Mouse (Mus musculus) heart, adult 8-10 months (tissue): ENCODE results near the gene Ifnlr1. TPM values are rescaled to one million over a fixed set of nuclear protein-coding genes. Genes with fewer than 3 reads are reported as not detected.
A peak's percentile ranks its signal among the peaks of the same experiment; 100 is the strongest.
"Not testable (repeated sequence)": the region's sequence is repeated elsewhere in the genome, so short reads cannot be mapped to it uniquely, and the experiment has no call there.

Source experiments
- DNase-seq: peaks from one replicate; pipeline ENCODE4 v3.0.0; 2022; ENCODE audit warnings: low spot score
- total RNA-seq, 4 experiments: library from RNA; stranded (reverse); gene quantifications; 2 replicates each; pipeline ENCODE4 v1.2.4; 2022

Ifnlr1 gene
- 1 to 10 TPM; 2.0 to 3.3 (median 2.6) TPM for total RNA-seq

DNA sequence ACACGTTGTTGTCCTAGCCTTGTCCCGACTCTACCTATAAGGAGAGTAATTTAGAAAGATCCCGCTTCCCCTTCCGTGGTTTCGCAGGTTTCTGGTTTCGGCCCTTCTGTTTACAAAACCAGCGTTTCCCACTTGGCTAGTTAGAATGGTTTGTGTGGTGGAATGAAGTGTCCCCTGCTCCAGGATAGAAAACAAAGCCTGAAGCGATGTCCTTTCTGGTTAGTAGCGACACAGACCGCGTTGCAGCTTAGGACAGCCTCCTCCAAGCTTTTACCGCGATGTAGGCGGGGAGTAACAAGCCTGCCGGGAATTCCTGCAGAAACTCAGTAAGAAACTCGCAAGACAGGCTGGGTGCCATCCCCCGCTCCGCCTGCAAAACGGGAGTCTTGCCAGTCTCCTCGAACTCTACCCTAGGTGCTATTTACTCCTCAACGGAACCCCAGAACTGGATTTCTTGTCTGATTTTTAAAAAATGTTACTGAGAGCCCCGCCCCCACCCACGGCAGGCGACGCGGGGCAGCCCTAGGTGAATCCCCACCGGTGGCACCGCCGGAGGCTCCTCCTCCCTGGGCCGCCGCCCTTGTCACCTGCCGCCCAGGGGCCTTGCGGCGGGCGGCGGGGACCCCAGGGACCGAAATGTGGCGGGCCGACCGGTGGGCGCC lies at the start of gene Ifnlr1:
TSS of gene Ifnlr1 (plus strand) at position 382 of the 662 bp plus-strand sequence.
- no peak for DNase-seq

DNA sequence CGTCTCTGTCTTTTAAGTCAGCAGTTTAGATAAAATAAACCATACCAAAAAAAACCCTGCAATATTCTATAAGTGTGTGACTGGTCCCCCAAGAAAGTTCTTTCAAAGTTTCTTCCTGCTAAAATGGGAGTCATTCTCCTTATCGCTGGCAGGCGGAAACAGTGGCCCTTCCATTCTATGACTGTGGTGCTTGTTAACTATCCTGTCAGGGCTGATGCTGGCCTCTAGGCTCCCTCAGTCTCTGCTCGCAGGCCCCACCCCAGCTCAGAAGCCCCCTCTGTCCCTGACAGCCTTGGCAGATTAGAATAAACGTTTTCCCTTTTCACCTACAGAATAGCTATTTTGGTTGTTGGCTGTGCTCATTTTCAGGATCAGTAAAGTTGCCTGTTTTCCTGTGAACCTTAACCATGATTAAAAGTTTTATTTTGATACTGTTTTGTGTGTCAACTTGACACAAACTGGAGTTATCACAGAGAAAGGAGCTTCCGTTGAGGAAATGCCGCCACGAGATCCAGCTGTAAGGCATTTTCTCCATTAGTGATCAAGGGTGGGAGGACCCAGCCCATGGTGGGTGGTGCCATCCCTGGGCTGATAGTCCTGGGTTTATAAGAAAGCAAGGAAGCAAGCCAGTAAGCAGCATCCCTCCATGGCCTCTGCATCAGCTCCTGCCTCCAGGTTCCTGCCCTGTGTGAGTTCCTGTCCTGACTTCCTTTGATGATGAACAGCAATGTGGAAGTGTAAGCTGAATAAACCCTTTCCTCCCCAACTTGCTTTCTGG lies 44.6 kb upstream of the Ifnlr1 start:
- not testable (repeated sequence) for DNase-seq

DNA sequence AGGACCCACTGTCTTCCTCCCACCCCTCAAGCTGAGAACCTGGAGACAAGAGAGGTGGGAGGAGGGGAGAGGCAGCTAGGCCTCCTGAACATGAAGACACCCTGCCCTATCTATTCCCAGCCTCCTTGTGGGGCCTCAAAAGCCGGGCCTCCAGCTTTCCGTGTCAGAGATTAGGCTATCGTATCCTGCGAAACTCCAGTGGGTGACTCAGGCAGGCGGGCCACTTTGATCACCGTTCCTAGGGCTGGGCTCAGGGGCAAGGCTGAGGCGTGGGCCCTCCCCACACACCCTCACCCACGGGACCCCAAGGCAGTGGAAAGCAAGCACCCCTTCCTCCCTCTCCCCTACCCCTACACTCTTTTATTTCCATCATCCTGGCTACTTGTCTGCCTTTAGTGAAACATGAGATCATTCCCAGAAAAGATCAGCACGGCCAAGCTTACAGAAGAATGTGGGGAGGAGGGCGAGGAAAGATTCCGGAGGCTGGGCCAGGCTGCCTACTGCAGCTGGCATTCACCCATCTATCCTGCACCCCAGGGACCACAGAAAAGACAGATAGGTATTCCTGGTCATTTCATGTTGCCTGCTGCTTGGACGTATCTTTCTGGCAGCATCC lies 41.0 kb upstream of the Ifnlr1 start:
- no peak for DNase-seq

DNA sequence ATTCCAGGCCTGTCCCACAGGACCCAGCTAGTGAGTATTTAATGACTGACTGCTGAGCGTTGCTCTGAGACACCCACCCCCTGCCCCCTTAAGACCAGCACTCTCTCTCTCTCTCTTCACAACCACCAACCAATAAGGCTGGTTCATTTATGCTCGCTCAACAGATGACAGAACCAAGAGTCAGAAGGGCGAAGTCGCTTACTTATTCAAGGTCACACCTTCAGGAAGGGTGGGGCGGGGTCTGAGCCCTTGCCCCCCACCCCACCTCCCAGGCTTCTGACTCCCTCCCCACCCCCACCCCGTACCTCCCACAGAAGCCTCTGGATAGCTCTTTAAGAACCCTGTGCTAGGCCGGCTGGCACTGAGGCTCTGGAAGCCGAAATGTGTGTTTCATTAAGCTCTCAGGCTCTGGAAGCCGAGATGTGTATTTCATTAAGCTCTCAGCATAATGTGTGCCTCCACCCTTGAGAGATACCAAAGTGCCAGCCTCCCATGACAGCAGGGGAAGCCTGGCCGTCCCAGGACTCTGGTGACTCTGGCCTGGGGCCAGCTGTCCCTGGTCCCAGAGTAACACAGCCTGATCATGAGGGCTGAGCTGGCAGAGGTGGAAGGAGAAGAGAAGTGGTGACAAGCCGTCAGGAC lies 33.0 kb upstream of the Ifnlr1 start:
- peak; percentile 76 for DNase-seq

DNA sequence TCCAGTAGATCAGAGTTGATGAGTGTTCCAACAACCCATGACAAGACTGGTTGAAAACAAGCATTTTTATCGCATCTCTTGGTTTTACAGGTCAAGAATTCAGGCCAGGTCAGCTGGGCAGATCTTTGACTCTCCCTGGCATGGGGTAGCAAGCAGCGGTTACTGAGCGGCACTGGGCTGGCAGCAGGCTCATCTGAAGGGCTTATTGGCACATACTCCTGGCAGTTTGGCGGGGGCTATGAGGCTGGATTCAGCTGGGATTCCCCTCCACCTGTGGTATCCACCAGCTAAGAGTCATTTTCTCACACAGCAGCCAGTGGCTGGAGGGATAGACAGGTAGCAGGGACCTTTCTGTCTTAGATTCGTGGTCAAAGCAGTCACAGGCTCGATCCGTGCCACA lies 32.1 kb upstream of the Ifnlr1 start:
- peak; percentile 26 for DNase-seq

DNA sequence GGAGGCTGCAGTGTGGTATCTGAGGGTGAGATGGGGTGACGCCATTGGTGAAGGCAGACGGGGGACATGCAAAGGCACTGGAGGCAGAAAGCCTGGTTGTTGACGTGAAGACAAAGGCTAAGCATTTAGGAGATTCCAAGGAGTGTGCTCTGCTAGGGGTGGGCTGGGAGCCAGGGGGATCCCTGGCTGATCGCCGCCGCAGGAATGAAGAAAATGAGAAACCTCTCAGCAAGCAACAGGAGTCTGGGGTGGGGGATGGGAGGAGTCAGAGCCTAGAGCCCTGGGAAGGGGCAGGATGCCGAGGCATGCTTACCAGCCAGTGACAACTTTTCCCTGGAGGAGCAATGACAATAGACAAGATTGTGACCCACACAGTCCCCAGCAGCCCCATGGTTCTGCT lies 30.6 kb upstream of the Ifnlr1 start:
- DNase-seq, result no peak

DNA sequence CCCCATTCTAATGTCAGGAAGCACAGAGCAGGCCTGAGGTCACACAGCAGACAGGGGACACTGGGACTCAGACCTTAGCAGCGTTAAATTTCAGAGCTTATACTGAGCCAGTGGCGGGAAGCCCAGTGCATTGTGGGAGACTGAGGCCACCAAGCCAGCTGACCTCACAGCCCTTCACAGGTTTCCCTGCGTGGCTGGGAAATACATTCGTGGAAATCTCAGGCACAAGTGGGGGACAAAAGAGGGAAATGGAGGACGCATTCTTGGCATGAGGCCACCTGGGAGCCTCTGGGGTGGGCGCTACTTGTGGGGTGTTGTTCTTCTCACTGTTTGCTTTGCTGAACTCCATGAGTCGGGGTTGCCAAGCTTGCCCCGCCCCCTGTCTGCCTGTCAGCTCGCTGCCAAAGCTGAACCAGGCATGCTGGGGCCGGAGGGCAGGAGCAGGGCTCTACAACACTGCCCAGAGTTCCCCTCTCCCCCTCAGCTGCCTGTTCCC lies 29.9 kb upstream of the Ifnlr1 start:
- DNase-seq, result peak; percentile 21

DNA sequence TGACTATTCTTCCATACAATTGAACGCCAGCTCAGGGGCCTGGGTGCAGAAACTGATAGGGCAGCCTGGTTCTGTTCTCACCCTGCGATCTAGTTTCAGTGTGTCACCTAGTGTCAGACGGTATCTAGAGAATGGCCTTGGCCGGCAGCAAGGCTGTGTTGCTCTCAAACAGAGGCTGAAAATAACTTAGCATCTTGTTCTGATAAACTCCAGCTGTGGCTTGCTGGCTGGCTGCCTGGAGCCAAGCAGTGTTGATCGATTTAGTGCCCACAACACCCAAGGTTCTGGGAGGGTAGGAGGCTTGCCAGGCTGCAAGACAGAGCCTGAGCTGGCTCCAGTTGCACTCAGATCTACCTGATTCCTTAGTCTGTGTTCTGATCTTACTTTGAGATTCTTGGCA lies 27.6 kb upstream of the Ifnlr1 start:
- DNase-seq, result peak; percentile 58

DNA sequence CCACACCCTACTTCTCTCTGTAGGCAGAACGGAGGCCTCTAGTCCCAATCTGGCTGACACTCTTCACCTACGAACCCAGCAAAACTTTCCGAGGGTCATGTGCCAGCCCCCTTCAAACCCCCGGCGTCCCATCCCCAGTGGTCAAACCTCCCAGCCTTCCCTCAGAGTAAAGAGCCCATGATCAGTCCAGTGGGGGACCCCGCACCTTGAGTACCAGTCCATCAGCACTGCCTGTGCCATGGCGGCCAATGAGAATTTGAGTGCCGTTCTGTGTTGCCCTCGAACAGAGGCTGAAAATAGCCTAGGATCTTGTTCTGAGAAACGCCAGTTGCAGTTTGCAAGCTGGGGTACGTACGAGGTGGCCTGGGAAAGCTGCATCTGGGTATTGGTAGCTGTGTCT lies 27.2 kb upstream of the Ifnlr1 start:
- DNase-seq, result no peak

DNA sequence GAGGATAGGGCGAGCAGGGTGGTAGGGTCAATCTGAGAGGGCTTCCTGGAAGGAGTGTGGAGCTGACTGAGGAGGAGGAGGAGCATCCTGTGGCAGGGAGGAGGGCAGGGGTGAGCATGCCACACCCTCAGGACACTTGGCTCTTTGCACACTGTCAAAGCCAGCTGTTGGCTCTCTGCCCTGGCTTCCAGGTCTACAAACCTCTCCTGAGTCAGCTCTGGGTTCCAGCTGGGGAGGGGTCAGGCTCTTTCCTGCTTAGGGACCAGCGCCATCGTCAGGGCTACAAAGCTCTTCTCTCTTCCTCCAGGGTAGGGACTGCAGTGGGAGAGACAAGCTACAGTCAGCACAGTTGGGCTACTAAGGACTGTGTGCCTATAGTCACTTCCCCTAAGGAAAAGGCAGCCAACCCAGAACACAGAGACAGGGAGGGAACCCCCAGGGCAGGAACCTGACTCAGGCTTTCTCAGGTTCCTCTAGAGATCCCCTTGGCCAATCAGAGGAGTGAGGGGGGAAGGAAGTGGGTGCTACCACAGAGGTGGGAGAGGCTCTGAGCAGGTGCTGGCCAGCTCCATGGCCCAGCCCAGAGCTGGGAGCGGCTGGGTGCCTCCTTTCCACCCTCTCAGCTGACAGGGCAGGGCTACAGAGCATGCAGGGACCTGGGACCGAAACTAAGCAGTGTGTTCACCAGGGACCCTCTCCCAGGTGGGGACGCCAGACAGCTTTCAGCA lies 24.8 kb upstream of the Ifnlr1 start:
- no peak for DNase-seq

DNA sequence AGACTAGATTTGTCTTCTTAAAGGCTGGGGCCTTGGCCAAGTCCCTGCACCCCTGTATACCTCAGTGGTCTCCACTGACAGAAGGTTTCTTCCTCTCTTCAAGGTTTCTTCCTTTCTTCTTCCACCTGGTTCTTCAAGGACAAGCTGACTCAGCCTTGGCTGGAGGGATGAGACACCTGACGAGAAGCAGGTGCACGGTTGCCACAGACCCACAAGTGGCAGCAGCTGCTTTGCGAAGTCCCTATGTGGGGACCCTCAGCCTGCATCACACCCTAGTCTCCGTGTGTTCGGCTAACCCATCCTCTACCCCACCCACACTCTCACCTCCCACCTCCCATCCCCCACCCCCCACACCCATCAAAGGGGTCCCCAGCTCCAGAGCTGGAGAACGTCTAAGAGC lies 24.1 kb upstream of the Ifnlr1 start:
- DNase-seq, result no peak

DNA sequence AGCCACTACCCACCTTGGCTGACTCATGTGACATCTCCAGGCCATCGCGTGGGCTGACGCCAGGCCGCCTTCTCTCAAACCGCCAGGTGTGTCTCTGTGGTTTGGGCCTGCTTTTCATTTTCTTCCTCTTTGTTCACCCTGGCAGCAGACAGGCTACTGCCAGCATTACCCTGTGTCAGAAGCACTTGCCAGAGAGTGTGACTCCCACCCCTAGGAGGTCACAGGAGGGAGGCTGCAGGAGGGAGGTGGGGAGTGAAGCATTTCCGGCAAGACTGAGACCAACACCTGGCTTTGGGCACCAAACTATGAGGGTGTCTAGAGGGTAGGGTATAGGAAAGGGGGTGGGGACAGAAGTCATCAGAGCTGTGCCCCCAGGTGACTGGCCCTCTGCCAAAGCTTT lies 21.4 kb upstream of the Ifnlr1 start:
- no peak for DNase-seq

DNA sequence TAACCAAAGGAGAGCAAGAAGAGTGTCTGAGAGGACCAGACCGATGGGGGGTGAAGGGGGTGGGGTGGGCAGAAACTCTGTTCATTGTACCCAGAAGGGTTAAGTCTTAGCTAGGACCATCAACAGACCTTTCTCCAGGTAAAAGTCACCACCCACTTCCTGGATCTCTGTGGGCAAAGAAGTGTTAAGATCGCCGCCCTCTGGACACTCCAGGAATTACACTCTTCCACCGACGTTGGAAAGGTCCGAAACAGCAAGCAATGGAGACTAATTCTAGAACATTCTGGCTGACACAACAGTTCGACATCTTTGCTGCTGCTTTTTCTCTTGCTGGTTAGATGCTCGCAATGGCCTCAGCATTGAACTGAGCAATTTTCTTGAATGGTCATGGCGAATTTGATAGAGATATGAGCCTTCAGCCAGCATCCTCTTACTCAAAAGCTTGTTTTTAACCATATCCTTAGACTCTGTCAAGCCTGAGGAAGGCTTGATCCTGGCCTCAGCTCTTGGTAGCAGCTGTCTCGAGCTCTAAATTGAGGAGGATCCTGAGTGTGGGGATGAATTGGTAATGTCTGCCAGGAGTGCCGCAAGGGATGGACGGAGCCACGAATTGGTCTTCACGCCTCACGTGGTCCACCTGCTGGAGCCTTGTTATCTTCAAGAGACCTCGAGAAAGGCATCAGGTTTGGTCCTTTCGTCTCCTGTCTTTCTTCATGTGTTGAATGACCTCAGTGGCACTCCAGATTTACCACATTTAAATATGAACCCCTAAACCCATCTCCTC lies 19.7 kb upstream of the Ifnlr1 start:
- DNase-seq, result no peak

DNA sequence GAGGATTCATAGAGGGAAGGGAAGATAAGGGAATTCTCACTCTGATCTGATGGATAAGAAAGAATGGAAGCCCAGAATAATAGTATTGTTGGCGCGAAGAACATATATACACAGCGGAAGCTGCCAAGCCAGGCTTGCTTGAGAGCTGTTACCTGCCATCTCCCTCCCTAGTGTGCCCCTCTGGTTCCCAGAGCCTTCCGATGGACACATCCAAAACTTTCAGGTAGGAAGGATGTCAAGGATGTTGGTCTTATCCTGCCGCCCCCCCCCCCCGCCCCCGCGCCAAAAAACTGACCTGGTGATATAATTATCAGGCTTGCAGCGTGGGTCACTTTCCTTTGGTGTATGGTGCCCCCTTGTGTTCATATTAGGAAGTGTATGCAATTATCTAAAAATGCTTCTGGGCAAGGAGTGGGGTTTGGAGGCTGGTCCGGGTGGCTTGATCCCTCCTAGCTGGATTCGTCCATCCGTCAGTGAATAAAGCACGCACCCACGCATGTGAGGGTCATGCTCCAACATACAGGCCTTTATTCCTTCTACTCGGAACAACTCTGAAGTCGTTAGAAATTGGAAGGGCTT lies 18.7 kb upstream of the Ifnlr1 start:
- DNase-seq, result peak; percentile 53

DNA sequence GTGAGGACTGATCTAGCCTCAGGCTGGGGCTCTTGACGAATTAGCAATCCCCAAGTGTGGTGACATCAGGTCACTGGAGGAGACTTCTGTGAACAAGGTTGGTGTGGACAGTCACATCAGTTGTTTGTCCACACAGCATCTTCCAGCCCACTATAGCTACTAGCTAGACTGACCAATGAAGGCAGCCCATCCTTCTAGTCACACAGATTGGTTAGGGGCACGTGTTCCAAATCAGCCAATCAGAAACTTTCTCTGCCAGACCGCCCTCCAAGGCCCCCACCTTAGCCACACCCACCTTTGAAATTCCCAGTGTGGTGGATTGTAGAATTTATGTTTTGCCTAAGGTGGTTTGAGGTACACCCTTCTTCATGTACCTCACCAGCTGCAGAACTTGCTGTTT lies 12.6 kb upstream of the Ifnlr1 start:
- DNase-seq, result no peak

DNA sequence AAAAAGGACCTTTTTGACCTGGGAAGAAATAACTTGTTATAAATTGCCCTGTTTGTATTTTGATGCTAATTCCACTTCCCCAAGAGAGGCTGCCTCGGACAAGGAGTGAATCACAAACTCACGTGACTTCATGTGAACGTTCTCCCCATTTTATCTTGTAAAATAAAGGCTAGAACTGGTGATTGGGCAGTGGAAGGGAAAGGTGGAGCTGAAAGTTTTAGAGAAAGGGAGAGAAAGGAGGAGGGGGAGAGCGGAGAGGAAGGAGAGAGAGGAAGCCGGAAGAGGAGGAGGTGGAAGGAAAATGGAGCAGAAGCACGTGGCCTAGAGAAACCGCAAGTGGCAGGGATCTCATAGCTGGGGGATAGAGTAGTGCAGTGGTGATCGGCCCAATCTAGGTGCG lies 11.1 kb upstream of the Ifnlr1 start:
- no peak for DNase-seq

DNA sequence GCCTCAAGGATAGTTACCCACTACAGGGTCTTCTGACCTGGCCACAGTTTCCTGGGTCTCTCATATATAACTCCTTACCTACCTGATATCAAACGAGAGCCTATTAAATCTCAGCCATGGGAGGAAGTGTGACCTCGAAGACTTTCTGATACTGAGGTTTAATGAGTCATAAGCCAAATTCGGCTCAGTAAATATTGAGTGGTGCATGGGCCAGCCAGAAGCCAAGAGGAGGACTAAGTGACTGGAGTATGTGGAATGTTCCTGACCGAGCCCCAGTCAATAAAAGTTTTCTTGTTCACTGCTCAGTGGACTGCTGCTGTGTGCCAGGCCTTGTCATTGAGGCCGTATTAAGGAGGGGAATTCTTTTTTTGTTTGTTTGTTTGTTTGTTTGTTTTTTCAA lies 9.6 kb upstream of the Ifnlr1 start:
- no peak for DNase-seq

DNA sequence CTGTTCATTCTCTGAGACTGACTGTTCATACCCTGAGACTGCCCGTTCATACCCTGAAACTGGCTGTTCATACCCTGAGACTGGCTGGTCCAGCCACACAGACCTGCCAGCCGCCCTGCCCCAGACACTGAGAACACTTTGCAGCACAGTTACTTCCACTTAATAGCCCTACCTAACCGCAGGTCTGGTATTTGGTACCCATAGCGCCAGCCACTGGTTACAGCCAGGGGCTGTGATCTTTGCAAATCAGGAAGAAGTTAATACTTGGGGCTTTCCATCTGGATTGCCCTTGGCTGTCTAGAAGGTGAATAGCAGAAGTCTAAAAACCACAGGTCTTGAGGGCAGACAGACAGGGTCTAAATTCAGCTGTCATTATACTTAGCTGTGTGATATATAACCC lies 6.8 kb upstream of the Ifnlr1 start:
- no peak for DNase-seq

DNA sequence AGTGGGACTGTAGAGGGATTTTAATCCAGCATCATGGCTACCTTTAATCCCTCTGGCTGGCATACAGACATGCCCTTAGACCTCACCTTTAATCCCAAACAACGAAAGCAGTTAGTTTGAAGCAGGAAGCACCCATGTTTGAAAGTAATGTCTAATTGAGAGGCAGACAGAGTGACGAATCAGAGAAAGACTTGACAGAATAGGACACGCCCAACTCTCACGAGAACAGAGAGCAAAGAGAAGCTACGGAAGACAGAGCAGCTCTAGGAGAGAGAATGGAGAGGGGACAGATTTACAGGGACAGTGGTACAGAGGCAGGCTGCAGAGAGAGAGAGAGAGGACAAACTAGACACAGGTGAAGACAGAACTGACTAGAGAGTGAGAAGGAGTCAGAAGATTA lies 4.3 kb upstream of the Ifnlr1 start:
- no peak for DNase-seq

DNA sequence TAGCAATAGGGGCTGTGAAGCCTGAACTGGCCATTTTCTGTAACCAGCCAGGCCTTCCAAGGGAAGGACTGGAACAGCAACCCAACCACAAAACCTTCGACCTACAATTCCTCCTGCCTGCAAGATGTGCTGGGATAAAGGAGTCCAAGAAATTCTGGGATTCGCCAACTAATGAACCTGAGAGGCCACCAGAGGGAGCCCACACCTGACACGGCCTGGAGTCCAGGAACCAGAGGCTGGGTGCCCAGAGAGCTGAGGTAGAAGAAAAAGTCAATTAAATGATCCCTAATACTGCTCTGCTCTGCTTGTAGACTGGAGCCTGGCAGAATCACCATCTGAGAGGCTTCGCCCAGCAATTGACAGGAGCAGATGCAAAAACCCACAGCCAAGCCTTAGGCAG lies 2.5 kb upstream of the Ifnlr1 start:
- DNase-seq, result no peak
